Mouse (Mus musculus): ENCODE measurements around the gene Fam189a2. TPM values are rescaled to one million over a fixed set of nuclear protein-coding genes. Genes with fewer than 3 reads are reported as not detected.

Fam189a2 gene
- polyA plus RNA-seq, 1 experiment from 2014 or later, result 0.48 TPM

GRCm38 (mm10) chr19:23968862-23969225, 62.0 kb downstream of the Fam189a2 start:
- WGBS, result 78% methylated on average over 2 of the region's 2 CpGs
- Histone ChIP-seq H3K9ac (no peak overlapping the region), H3K27me3 (no peaks in the 10 kb centered on the region), H3K36me3 (no peaks in the 10 kb centered on the region), H3K4me3 (no peak overlapping the region), H3K27ac (no peak overlapping the region), H3K9me3 (no peaks in the 10 kb centered on the region), H3K4me2 (no peak overlapping the region), H3K4me1 (peaks cover 13% of the 10 kb centered on the region)
- no peak for ATAC-seq (ENCODE audit: insufficient number of reproducible peaks, insufficient read depth, low FRiP score, low TSS enrichment, low read depth)

- WGBS, result 47% methylated on average over 5 of the region's 5 CpGs
- H3K36me3 ChIP-seq, result no peaks in the 10 kb centered on the region
- no peaks in the 10 kb centered on the region for H3K27me3 ChIP-seq
- no peak overlapping the region for H3K4me3 ChIP-seq
- H3K9ac ChIP-seq, result no peak overlapping the region
- no peak for ATAC-seq (ENCODE audit: insufficient number of reproducible peaks, insufficient read depth, low FRiP score, low TSS enrichment, low read depth)
- no peaks in the 10 kb centered on the region for H3K9me3 ChIP-seq
- H3K4me1 ChIP-seq, result peaks cover 11% of the 10 kb centered on the region
- H3K27ac ChIP-seq, result no peak overlapping the region
- H3K4me2 ChIP-seq, result no peak overlapping the region
Measured at GRCm38 (mm10) chr19:23968125-23968861, 62.5 kb downstream of the Fam189a2 start.

GRCm38 (mm10) chr19:23967156-23967555, 63.7 kb downstream of the Fam189a2 start:
- Histone ChIP-seq H3K9ac (no peak overlapping the region), H3K4me3 (no peak overlapping the region), H3K4me2 (no peak overlapping the region), H3K4me1 (no peaks in the 10 kb centered on the region), H3K9me3 (no peaks in the 10 kb centered on the region), H3K27ac (no peak overlapping the region), H3K36me3 (no peaks in the 10 kb centered on the region), H3K27me3 (no peaks in the 10 kb centered on the region)
- no peak for ATAC-seq (ENCODE audit: insufficient number of reproducible peaks, insufficient read depth, low FRiP score, low TSS enrichment, low read depth)
- WGBS, result 43% methylated on average over 2 of the region's 2 CpGs

GRCm38 (mm10) chr19:23966376-23966775, 64.4 kb downstream of the Fam189a2 start:
- WGBS, result 90% methylated on average over 9 of the region's 9 CpGs
- ATAC-seq (ENCODE audit: insufficient number of reproducible peaks, insufficient read depth, low FRiP score, low TSS enrichment, low read depth), result no peak
- H3K9ac ChIP-seq, result no peak overlapping the region

GRCm38 (mm10) chr19:23964401-23964910, 66.4 kb downstream of the Fam189a2 start:
- no peaks in the 10 kb centered on the region for H3K27me3 ChIP-seq
- H3K4me1 ChIP-seq, result peaks cover 6% of the 10 kb centered on the region
- H3K9ac ChIP-seq, result no peak overlapping the region
- no peaks in the 10 kb centered on the region for H3K9me3 ChIP-seq
- ATAC-seq (ENCODE audit: insufficient number of reproducible peaks, insufficient read depth, low FRiP score, low TSS enrichment, low read depth), result no peak
- WGBS, result 59% methylated on average over 10 of the region's 10 CpGs
- H3K27ac ChIP-seq, result no peak overlapping the region
- no peaks in the 10 kb centered on the region for H3K36me3 ChIP-seq
- no peak overlapping the region for H3K4me2 ChIP-seq
- no peak overlapping the region for H3K4me3 ChIP-seq

More at GRCm38 (mm10) chr19:23966376-23966775, 64.4 kb downstream of the Fam189a2 start:
- H3K9me3 ChIP-seq, result no peaks in the 10 kb centered on the region
- no peak overlapping the region for H3K4me3 ChIP-seq
- no peaks in the 10 kb centered on the region for H3K4me1 ChIP-seq
- H3K4me2 ChIP-seq, result no peak overlapping the region
- H3K27me3 ChIP-seq, result no peaks in the 10 kb centered on the region
- H3K36me3 ChIP-seq, result no peaks in the 10 kb centered on the region
- H3K27ac ChIP-seq, result no peak overlapping the region

GRCm38 (mm10) chr19:23961516-23961915, 69.3 kb downstream of the Fam189a2 start:
- no peak overlapping the region for H3K4me3 ChIP-seq
- no peaks in the 10 kb centered on the region for H3K36me3 ChIP-seq
- peaks cover 16% of the 10 kb centered on the region for H3K4me1 ChIP-seq
- WGBS, result 3% methylated on average over 8 of the region's 8 CpGs
- H3K9me3 ChIP-seq, result no peaks in the 10 kb centered on the region
- H3K9ac ChIP-seq, result no peak overlapping the region
- no peaks in the 10 kb centered on the region for H3K27me3 ChIP-seq
- no peak overlapping the region for H3K4me2 ChIP-seq
- 0 out of 2 replicates have a peak, but pooled peaks have one; percentile 28 for ATAC-seq (ENCODE audit: insufficient number of reproducible peaks, insufficient read depth, low FRiP score, low TSS enrichment, low read depth)
- H3K27ac ChIP-seq, result no peak overlapping the region

GRCm38 (mm10) chr19:23960831-23961447, 69.9 kb downstream of the Fam189a2 start:
- Histone ChIP-seq H3K4me1 (peaks cover 16% of the 10 kb centered on the region), H3K27ac (no peak overlapping the region), H3K36me3 (no peaks in the 10 kb centered on the region), H3K9ac (no peak overlapping the region), H3K4me2 (no peak overlapping the region), H3K4me3 (no peak overlapping the region), H3K27me3 (no peaks in the 10 kb centered on the region), H3K9me3 (no peaks in the 10 kb centered on the region)
- ATAC-seq (ENCODE audit: insufficient number of reproducible peaks, insufficient read depth, low FRiP score, low TSS enrichment, low read depth), result no peak
- WGBS, result 73% methylated on average over 6 of the region's 6 CpGs

- H3K9ac ChIP-seq, result no peak overlapping the region
- H3K36me3 ChIP-seq, result no peaks in the 10 kb centered on the region
- H3K4me1 ChIP-seq, result peaks cover 16% of the 10 kb centered on the region
- H3K4me3 ChIP-seq, result no peak overlapping the region
- H3K9me3 ChIP-seq, result no peaks in the 10 kb centered on the region
- H3K27me3 ChIP-seq, result no peaks in the 10 kb centered on the region
- H3K27ac ChIP-seq, result no peak overlapping the region
- H3K4me2 ChIP-seq, result no peak overlapping the region
- no peak for ATAC-seq (ENCODE audit: insufficient number of reproducible peaks, insufficient read depth, low FRiP score, low TSS enrichment, low read depth)
- 46% methylated on average over 3 of the region's 3 CpGs for WGBS
Measured at GRCm38 (mm10) chr19:23960275-23960674, 70.5 kb downstream of the Fam189a2 start.

GRCm38 (mm10) chr19:23959870-23960269, 70.9 kb downstream of the Fam189a2 start:
- H3K27ac ChIP-seq, result no peak overlapping the region
- H3K4me1 ChIP-seq, result peaks cover 16% of the 10 kb centered on the region
- 57% methylated on average over 7 of the region's 7 CpGs for WGBS
- H3K9me3 ChIP-seq, result no peaks in the 10 kb centered on the region
- no peak for ATAC-seq (ENCODE audit: insufficient number of reproducible peaks, insufficient read depth, low FRiP score, low TSS enrichment, low read depth)
- no peak overlapping the region for H3K4me2 ChIP-seq
- H3K36me3 ChIP-seq, result no peaks in the 10 kb centered on the region
- H3K9ac ChIP-seq, result no peak overlapping the region
- no peak overlapping the region for H3K4me3 ChIP-seq
- no peaks in the 10 kb centered on the region for H3K27me3 ChIP-seq

GRCm38 (mm10) chr19:23958925-23959324, 71.9 kb downstream of the Fam189a2 start:
- H3K27ac ChIP-seq, result no peak overlapping the region; the same call in 1 of the 2 replicates
- no peak overlapping the region for H3K9ac ChIP-seq
- H3K9me3 ChIP-seq, result no peaks in the 10 kb centered on the region
- H3K4me3 ChIP-seq, result no peak overlapping the region
- H3K36me3 ChIP-seq, result no peaks in the 10 kb centered on the region
- no peaks in the 10 kb centered on the region for H3K27me3 ChIP-seq
- no peak overlapping the region for H3K4me2 ChIP-seq
- ATAC-seq (ENCODE audit: insufficient number of reproducible peaks, insufficient read depth, low FRiP score, low TSS enrichment, low read depth), result no peak
- 21% methylated on average over 6 of the region's 6 CpGs for WGBS
- H3K4me1 ChIP-seq, result peaks cover 16% of the 10 kb centered on the region

- H3K4me3 ChIP-seq, result no peak overlapping the region
- ATAC-seq (ENCODE audit: insufficient number of reproducible peaks, insufficient read depth, low FRiP score, low TSS enrichment, low read depth), result no peak
- H3K36me3 ChIP-seq, result no peaks in the 10 kb centered on the region
- no peaks in the 10 kb centered on the region for H3K9me3 ChIP-seq
- no peak overlapping the region for H3K27ac ChIP-seq
- 74% methylated on average over 7 of the region's 7 CpGs for WGBS
- H3K4me1 ChIP-seq, result peaks cover 16% of the 10 kb centered on the region
- no peak overlapping the region for H3K4me2 ChIP-seq
- H3K9ac ChIP-seq, result no peak overlapping the region
- H3K27me3 ChIP-seq, result no peaks in the 10 kb centered on the region
Measured at GRCm38 (mm10) chr19:23957563-23957962, 73.3 kb downstream of the Fam189a2 start.
